Mouse (Mus musculus) MEL (cell line): ENCODE data around the gene Rab3gap2. TPM values are rescaled to one million over a fixed set of nuclear protein-coding genes. Genes with fewer than 3 reads are reported as not detected.

Experiments used
- DNase-seq: peaks from one replicate; pipeline ENCODE4 v3.0.0; 2011; ENCODE audit warnings: low read depth, low spot score
- H3K27ac ChIP-seq: 2 replicates; pipeline ENCODE4 v1.5.1; 2012; ENCODE audit warnings: low read depth, mild to moderate bottlenecking, control low read depth, low read length, moderate library complexity; ENCODE audit not compliant: control insufficient read depth
- H3K27me3 ChIP-seq, 2 experiments: fragments of 150-350 bp in 1 of 2; sonication (generic) in 1 of 2; 2 replicates each; pipeline ENCODE4 v1.6.1; 2012; ENCODE audit warnings: low read length in 2 of 2, mild to moderate bottlenecking in 2 of 2, improper control_type of control experiment in 1 of 2, moderate library complexity in 1 of 2; ENCODE audit not compliant: insufficient read depth in 2 of 2, control insufficient read depth in 1 of 2
- H3K36me3 ChIP-seq, 2 experiments: 2 replicates each; pipeline ENCODE4 v1.6.1; 2012 to 2014; ENCODE audit warnings: low read length in 2 of 2, improper control_type of control experiment in 1 of 2, inconsistent platforms in 1 of 2, mild to moderate bottlenecking in 1 of 2; ENCODE audit not compliant: insufficient read depth in 2 of 2, control insufficient read depth in 1 of 2
- H3K4me1 ChIP-seq, 2 experiments: fragments of 150-350 bp in 1 of 2; sonication (generic) in 1 of 2; 2 replicates each; pipeline ENCODE4 v1.6.1; 2012; ENCODE audit warnings: low read length in 2 of 2, improper control_type of control experiment in 1 of 2, mild to moderate bottlenecking in 1 of 2; ENCODE audit not compliant: insufficient read depth in 2 of 2, control insufficient read depth in 1 of 2
- H3K4me3 ChIP-seq, 2 experiments: fragments of 150-350 bp in 1 of 2; sonication (generic) in 1 of 2; 2 replicates each; pipeline ENCODE4 v1.5.1; 2012; ENCODE audit warnings: low read depth in 2 of 2, low read length in 2 of 2, mild to moderate bottlenecking in 2 of 2, moderate library complexity in 2 of 2, control low read depth in 1 of 2, improper control_type of control experiment in 1 of 2; ENCODE audit not compliant: control insufficient read depth in 1 of 2, insufficient read depth in 1 of 2
- H3K79me2 ChIP-seq: 2 replicates; pipeline ENCODE4 v1.6.1; 2012; ENCODE audit warnings: mild to moderate bottlenecking, low read length, moderate library complexity; ENCODE audit not compliant: control insufficient read depth, poor library complexity, insufficient read depth
- H3K9ac ChIP-seq: 2 replicates; pipeline ENCODE4 v1.6.1; 2012; ENCODE audit warnings: low read depth, mild to moderate bottlenecking, control low read depth, low read length, moderate library complexity; ENCODE audit not compliant: control insufficient read depth, poor library complexity, severe bottlenecking
- H3K9me3 ChIP-seq: fragments of 150-350 bp; sonication (generic); replicated peaks from 2 replicates; pipeline ENCODE4 v1.6.1; 2012; ENCODE audit warnings: mild to moderate bottlenecking, low read length, improper control_type of control experiment, moderate library complexity; ENCODE audit not compliant: insufficient read depth
- BHLHE40 ChIP-seq: IDR thresholded peaks from 2 replicates; pipeline ENCODE4 v1.6.1; 2012; ENCODE audit warnings: low read depth, mild to moderate bottlenecking, inconsistent platforms, low read length, improper control_type of control experiment, borderline replicate concordance
- CHD1 ChIP-seq: IDR thresholded peaks from 2 replicates; pipeline ENCODE4 v1.6.1; 2012; ENCODE audit warnings: low read depth, mild to moderate bottlenecking, inconsistent platforms, low read length, improper control_type of control experiment
- EP300 ChIP-seq, 2 experiments: IDR thresholded peaks; 2 replicates each; pipeline ENCODE4 v1.6.1; 2011; ENCODE audit warnings: improper control_type of control experiment in 2 of 2, low read length in 2 of 2, low read depth in 1 of 2, mild to moderate bottlenecking in 1 of 2
- GABPA ChIP-seq: IDR thresholded peaks from 2 replicates; pipeline ENCODE4 v1.6.1; 2012; ENCODE audit warnings: low read depth, mild to moderate bottlenecking, inconsistent platforms, low read length, improper control_type of control experiment, moderate library complexity
- HCFC1 ChIP-seq: IDR thresholded peaks from 2 replicates; pipeline ENCODE4 v1.6.1; 2012; ENCODE audit warnings: low read depth, mild to moderate bottlenecking, inconsistent platforms, low read length, improper control_type of control experiment, moderate library complexity
- MXI1 ChIP-seq: IDR thresholded peaks from 2 replicates; pipeline ENCODE4 v1.6.1; 2011; ENCODE audit warnings: mild to moderate bottlenecking, low read depth, low read length, improper control_type of control experiment
- MYC ChIP-seq: IDR thresholded peaks from 2 replicates; pipeline ENCODE4 v1.6.1; 2011; ENCODE audit warnings: low read depth, mild to moderate bottlenecking, low read length, improper control_type of control experiment, moderate library complexity
- NRF1 ChIP-seq: IDR thresholded peaks from 2 replicates; pipeline ENCODE4 v1.6.1; 2014; ENCODE audit warnings: low read depth, mild to moderate bottlenecking, inconsistent platforms, low read length, improper control_type of control experiment, moderate library complexity; ENCODE audit not compliant: poor library complexity, insufficient read depth, severe bottlenecking
- POLR2AphosphoS5 ChIP-seq: IDR thresholded peaks from 2 replicates; pipeline ENCODE4 v1.6.1; 2012; ENCODE audit warnings: low read depth, borderline replicate concordance, mild to moderate bottlenecking, inconsistent platforms, low read length, moderate library complexity, mixed read lengths
- RCOR1 ChIP-seq: IDR thresholded peaks from 2 replicates; pipeline ENCODE4 v1.6.1; 2012; ENCODE audit warnings: low read depth, mild to moderate bottlenecking, inconsistent platforms, low read length, improper control_type of control experiment
- TAL1 ChIP-seq: IDR thresholded peaks from 2 replicates; pipeline ENCODE4 v1.6.1; 2012; ENCODE audit warnings: mild to moderate bottlenecking, inconsistent platforms, low read length, moderate library complexity, mixed read lengths
- TBP ChIP-seq: IDR thresholded peaks from 2 replicates; pipeline ENCODE4 v1.8.0; 2011; ENCODE audit warnings: low read depth, low read length, improper control_type of control experiment
- ZMIZ1 ChIP-seq: IDR thresholded peaks from 2 replicates; pipeline ENCODE4 v1.6.1; 2012; ENCODE audit warnings: low read depth, mild to moderate bottlenecking, inconsistent platforms, low read length, improper control_type of control experiment, moderate library complexity
- ZNF384 ChIP-seq: IDR thresholded peaks from 2 replicates; pipeline ENCODE4 v1.6.1; 2012; ENCODE audit warnings: low read depth, mild to moderate bottlenecking, inconsistent platforms, low read length, improper control_type of control experiment
- polyA plus RNA-seq, 2 experiments: library from polyadenylated mRNA; stranded (reverse) in 1 of 2; unstranded in 1 of 2; fragments of >175 nt in 1 of 2; fragments of >200 nt in 1 of 2; gene quantifications; 2 replicates each; pipeline versions ENCODE4 v1.2.1 to v1.2.4; 2012; ENCODE audit warnings: low replicate concordance in 2 of 2, low read depth in 1 of 2; ENCODE audit not compliant: insufficient read length in 2 of 2, insufficient read depth in 1 of 2, missing spikeins in 1 of 2
- total RNA-seq: library from RNA; depleted of rRNA; stranded (reverse); fragments of 300-350 nt; gene quantifications from 2 replicates; pipeline ENCODE4 v1.2.3, GENCODE M21; 2012

The Rab3gap2 gene
- total and polyA plus RNA-seq, 3 experiments: 24.1 to 40.1 TPM; not detected in 1

- no peaks in the 10 kb centered on the region for H3K4me1 ChIP-seq
- no peak overlapping the region for H3K9ac ChIP-seq
- H3K4me3 ChIP-seq: no peak overlapping the region
- peaks cover 0 to 2% of the 10 kb centered on the region in 2 experiments; a peak in 2 of 4 replicates for H3K36me3 ChIP-seq
- no peak overlapping the region for H3K27ac ChIP-seq
- DNase-seq: no peak
- no peaks in the 10 kb centered on the region for H3K9me3 ChIP-seq
- no peaks in the 10 kb centered on the region for H3K79me2 ChIP-seq
- TF ChIP-seq RCOR1: no peak
- no peak for TF ChIP-seq MYC
- TF ChIP-seq BHLHE40: no peak
- TF ChIP-seq EP300 (IDR thresholded peaks at IDR 0.05; ENCODE audit: low read depth in 1 of 2, low read length in 2 of 2): no peak
- H3K27me3 ChIP-seq: no peaks in the 10 kb centered on the region
Observed at GRCm38 (mm10) chr1:185253140-185253892, 49.4 kb downstream of the Rab3gap2 start.

GRCm38 (mm10) chr1:185255336-185255735 lies 51.4 kb downstream of the Rab3gap2 start:
- DNase-seq: no peak
- Histone ChIP-seq H3K4me1 (no peaks in the 10 kb centered on the region), H3K27ac (no peak overlapping the region), H3K9me3 (no peaks in the 10 kb centered on the region), H3K79me2 (no peaks in the 10 kb centered on the region), H3K9ac (no peak overlapping the region), H3K27me3 (no peaks in the 10 kb centered on the region), H3K36me3 (peaks cover 0 to 5% of the 10 kb centered on the region in 2 experiments; a peak in 2 of 4 replicates), H3K4me3 (no peak overlapping the region)
- TF ChIP-seq TBP (no peak), GABPA (no peak)

- no peak overlapping the region for H3K4me3 ChIP-seq
- H3K27ac ChIP-seq: no peak overlapping the region
- no peak for DNase-seq
- H3K36me3 ChIP-seq: peaks cover 0 to 9% of the 10 kb centered on the region in 2 experiments; a peak in 2 of 4 replicates
- no peak overlapping the region for H3K9ac ChIP-seq
- H3K4me1 ChIP-seq: no peaks in the 10 kb centered on the region
- no peaks in the 10 kb centered on the region for H3K79me2 ChIP-seq
- no peaks in the 10 kb centered on the region for H3K9me3 ChIP-seq
- no peak for TF ChIP-seq TAL1
- no peak for TF ChIP-seq HCFC1
- TF ChIP-seq POLR2AphosphoS5: no peak
- TF ChIP-seq MXI1: no peak
- TF ChIP-seq CHD1: no peak
- no peak for TF ChIP-seq ZNF384
- TF ChIP-seq GABPA: no peak
- no peak for TF ChIP-seq ZMIZ1
- no peak for TF ChIP-seq NRF1
- H3K27me3 ChIP-seq: no peaks in the 10 kb centered on the region
Observed at GRCm38 (mm10) chr1:185256753-185257152, 52.8 kb downstream of the Rab3gap2 start.
